Mouse (Mus musculus) cerebellum, adult 8-10 months (tissue): ENCODE data around the gene Ankrd44.

ENCODE experiments used
- DNase-seq: peaks from one replicate; pipeline ENCODE4 v3.0.0; 2022

Gene Ankrd44

GRCm38 (mm10) chr1:54807832-54808231 lies 118.4 kb downstream of the Ankrd44 start:
- DNase-seq: no peak

- DNase-seq: no peak
These were observed 119.9 kb downstream of the Ankrd44 start for GRCm38 (mm10) chr1:54806116-54806850.

- DNase-seq: no peak
These were observed 121.8 kb downstream of the Ankrd44 start for GRCm38 (mm10) chr1:54804406-54804805.

- no peak for DNase-seq
These were observed 123.5 kb downstream of the Ankrd44 start for GRCm38 (mm10) chr1:54802703-54803102.

- DNase-seq: no peak
These were observed 124.9 kb downstream of the Ankrd44 start for GRCm38 (mm10) chr1:54801256-54801655.

- no peak for DNase-seq
These were observed 126.8 kb downstream of the Ankrd44 start for GRCm38 (mm10) chr1:54799421-54799820.

GRCm38 (mm10) chr1:54798415-54798814 lies 127.8 kb downstream of the Ankrd44 start:
- DNase-seq: no peak

- DNase-seq: no peak
These were observed 131.5 kb downstream of the Ankrd44 start for GRCm38 (mm10) chr1:54794709-54795108.

GRCm38 (mm10) chr1:54791406-54791805 lies 134.8 kb downstream of the Ankrd44 start:
- no peak for DNase-seq

- no peak for DNase-seq
These were observed 136.7 kb downstream of the Ankrd44 start for GRCm38 (mm10) chr1:54789327-54789960.

GRCm38 (mm10) chr1:54788337-54788736 lies 137.8 kb downstream of the Ankrd44 start:
- no peak for DNase-seq

- no peak for DNase-seq
These were observed 148.0 kb downstream of the Ankrd44 start for GRCm38 (mm10) chr1:54778151-54778550.

- DNase-seq: no peak
These were observed 149.1 kb downstream of the Ankrd44 start for GRCm38 (mm10) chr1:54777104-54777503.

GRCm38 (mm10) chr1:54776116-54776515 lies 150.1 kb downstream of the Ankrd44 start:
- no peak for DNase-seq

- DNase-seq: peak; percentile 5
These were observed 153.3 kb downstream of the Ankrd44 start for GRCm38 (mm10) chr1:54772843-54773242.

GRCm38 (mm10) chr1:54771471-54771870 lies 154.7 kb downstream of the Ankrd44 start:
- DNase-seq: no peak

- DNase-seq: no peak
These were observed 159.0 kb downstream of the Ankrd44 start for GRCm38 (mm10) chr1:54767221-54767620.

GRCm38 (mm10) chr1:54765632-54766238 lies 160.5 kb downstream of the Ankrd44 start:
- no peak for DNase-seq

GRCm38 (mm10) chr1:54762216-54762807 lies 163.9 kb downstream of the Ankrd44 start:
- no peak for DNase-seq

GRCm38 (mm10) chr1:54759841-54760240 lies 166.3 kb downstream of the Ankrd44 start:
- no peak for DNase-seq

GRCm38 (mm10) chr1:54757291-54757690 lies 168.9 kb downstream of the Ankrd44 start:
- no peak for DNase-seq

- DNase-seq: no peak
These were observed 170.4 kb downstream of the Ankrd44 start for GRCm38 (mm10) chr1:54755690-54756365.

- no peak for DNase-seq
These were observed 176.2 kb downstream of the Ankrd44 start for GRCm38 (mm10) chr1:54749961-54750360.
